Mouse (Mus musculus) cortical plate, adult 2 months (tissue): ENCODE measurements at regions not wholly inside any gene's neighbourhood (a gene's known extent, or its start where the extent isn't known, plus 50 kb on each side); places are given as distances from the start of the nearest gene placed in this dataset.

Source experiments
- CTCF ChIP-seq: fragments of 200-500 bp; IDR thresholded peaks from 2 replicates; pipeline ENCODE4 v1.5.1; 2011; ENCODE audit warnings: mild to moderate bottlenecking, control low read depth, low read length; ENCODE audit not compliant: insufficient read depth; ENCODE audit errors: extremely low read depth
- POLR2A ChIP-seq: fragments of 200-500 bp; IDR thresholded peaks from 2 replicates; pipeline ENCODE4 v1.6.1; 2011; ENCODE audit warnings: mild to moderate bottlenecking, low read length, control low read depth; ENCODE audit not compliant: insufficient read depth; ENCODE audit errors: extremely low read depth

DNA sequence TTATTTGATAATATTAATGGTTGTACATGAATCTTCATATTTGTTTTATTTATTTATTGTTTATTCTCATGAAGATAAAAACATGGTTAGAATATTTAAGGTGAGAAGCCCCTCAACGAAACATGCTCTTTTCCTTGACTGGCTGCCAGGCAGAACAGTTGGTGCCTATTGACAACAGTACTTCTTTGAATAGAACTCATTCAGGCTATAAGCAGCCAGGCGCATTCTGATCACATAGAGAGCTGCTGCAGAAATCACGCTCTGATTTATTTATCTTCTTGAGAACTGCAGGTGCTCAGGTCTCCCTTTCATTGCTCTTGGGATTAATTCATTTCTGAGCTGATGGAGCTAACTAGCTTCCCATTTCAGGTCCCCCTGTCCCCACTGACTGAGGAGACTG, 688.9 kb upstream of the Gm38303 start:
- TF ChIP-seq POLR2A (no peak), CTCF (no peak)
